Mouse (Mus musculus) embryo, embryonic 9.5 days (tissue): ENCODE results near the gene Mccc1.
A peak's percentile ranks its signal among the peaks of the same experiment; 100 is the strongest.

Experiments used
- DNase-seq: peaks from one replicate; pipeline ENCODE4 v3.0.0-alpha.2; 2017; ENCODE audit errors: extremely low spot score

The Mccc1 gene

DNA sequence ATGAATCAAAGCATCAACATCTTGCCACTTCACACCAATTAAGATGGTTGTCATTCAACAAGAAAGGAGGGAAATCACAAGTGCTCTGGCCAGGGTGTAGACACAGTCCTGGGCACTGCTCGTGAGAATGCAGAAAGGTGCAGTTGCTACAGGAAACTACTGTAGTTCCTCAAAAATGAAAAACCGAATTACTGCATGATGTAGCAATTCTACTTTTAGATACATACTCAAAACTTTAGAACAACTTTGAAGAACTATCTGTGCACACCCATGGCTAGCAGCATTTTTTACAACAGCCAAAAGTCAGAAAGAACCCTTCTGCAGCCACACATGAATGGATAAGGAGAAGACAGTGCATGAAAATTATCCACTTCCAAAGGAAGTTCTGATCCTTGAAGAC lies 34.0 kb downstream of the Mccc1 start:
- DNase-seq: no peak

- DNase-seq: no peak
Measured at GRCm38 (mm10) chr3:35964928-35965327, 35.5 kb downstream of the Mccc1 start.

DNA sequence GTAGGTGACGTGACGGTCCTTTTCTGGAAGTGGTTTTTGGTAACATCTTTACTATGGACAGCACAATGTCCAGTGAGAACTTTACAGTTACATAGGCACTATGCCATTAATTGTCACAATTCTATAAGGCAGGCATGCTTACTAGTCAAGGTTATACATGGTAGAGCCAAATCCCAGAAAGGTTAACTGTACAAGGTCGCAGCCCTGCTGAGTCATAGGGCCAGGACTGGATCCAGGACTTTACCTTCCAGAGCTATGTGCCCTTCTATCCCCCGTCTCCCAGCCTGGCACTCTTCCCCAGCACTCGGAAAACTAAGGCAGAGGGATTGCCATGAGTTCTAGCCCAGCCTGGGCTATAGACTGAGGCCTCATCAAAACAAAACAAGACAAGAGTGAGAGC lies 36.6 kb downstream of the Mccc1 start:
- DNase-seq: no peak

GRCm38 (mm10) chr3:35963401-35963800 lies 37.1 kb downstream of the Mccc1 start:
- no peak for DNase-seq

DNA sequence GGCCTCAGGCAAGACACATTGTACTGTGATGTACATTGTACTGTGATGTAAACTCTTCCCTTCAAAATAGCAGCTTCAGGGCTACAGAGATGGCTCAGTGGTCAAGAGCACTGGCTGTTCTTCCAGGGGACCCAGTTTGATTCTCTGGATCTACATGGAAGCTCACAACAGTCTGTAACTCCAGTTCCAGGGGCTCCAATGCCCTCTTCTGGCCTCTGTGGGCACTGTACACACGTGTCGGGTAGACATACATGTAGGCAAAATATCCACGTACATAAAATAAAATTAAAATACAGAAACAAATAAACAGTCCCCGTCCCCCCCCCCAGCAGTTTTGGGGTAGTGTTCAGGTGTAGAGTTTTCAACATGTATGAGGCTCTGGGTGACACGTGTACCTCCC lies 37.5 kb downstream of the Mccc1 start:
- no peak for DNase-seq

DNA sequence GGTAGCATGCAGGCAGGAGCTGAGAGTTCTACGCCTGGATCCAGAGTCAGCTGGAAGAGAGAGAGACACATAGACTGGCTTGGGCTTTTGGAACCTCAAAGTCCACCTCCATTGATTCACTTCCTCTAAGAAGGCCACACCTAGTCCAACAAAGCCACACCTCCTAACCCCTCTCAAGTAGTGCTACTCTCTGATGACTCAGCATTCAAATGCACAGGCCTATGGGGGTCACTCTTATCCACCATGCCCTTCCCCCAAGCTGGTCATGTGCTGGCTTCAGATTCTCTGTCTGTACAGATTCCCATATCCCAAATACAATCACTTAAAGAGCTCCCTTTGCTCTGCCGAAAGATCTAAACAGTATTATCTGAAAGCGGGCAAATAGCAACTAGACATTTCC lies 43.2 kb downstream of the Mccc1 start:
- no peak for DNase-seq

- DNase-seq: no peak
Measured at GRCm38 (mm10) chr3:35954901-35955575, 45.4 kb downstream of the Mccc1 start.

DNA sequence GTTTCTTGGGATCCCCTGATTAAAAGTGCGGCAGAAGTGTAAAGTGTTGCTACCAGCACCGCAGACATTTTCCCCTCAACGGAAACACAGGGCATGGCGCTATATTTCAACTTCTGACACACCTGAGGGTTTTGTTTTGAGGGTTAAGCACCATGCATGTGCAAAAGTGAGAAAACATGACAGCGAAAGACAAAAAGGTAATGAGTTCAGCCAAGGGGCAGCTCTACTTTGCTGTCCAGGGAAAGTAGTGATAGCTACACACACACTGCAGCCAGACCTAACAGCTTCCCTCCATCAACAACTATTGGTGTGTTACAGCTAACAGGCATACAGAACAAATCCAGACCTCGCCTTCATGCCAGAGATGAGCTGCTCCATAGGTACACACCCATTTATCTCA lies 46.7 kb downstream of the Mccc1 start:
- DNase-seq: no peak

- DNase-seq: no peak
Measured at GRCm38 (mm10) chr3:35953184-35953583, 47.3 kb downstream of the Mccc1 start.

GRCm38 (mm10) chr3:35948197-35948596 lies 52.3 kb downstream of the Mccc1 start:
- no peak for DNase-seq

- no peak for DNase-seq
Measured at GRCm38 (mm10) chr3:35940520-35941135, 59.9 kb downstream of the Mccc1 start.

DNA sequence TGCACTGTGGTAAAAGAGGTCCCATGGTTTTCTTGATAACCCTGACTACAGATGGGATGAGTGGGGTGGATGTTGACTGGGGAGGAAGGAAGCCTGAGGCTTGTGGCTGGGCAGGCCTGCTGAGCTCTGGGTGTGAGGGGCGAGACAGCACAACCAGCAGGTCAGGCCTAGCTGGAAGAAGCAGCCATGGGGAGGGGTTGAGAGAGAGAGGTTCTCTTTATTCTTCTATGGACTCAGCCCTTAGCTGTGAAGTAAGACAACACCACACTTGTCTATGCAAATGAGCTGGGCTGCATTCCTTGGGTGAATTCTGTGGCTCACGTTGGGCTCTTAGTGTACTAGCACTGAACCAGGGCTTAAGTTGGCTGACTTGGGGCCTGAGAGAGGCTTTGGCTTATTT lies 60.4 kb downstream of the Mccc1 start:
- no peak for DNase-seq

DNA sequence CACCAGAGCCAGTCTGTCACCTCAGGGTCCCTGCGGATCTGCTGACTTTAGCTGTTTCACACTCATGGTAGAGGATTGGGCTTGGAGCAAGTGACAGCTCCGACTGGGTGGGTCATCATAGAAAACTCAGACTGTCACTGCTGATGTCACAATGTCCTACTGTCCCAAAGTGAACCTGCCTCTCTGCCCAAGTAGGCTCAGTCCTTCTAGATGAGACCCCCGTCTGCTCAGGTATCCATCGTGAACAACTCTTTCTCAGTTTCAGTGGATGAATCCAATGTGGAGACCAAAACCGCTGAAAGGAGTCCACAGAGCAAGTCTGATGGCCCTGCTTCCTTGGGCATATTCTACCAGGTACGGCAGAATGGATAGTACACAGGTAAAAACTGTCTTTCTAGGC lies 63.1 kb downstream of the Mccc1 start, which contains the start of gene Dcun1d1:
Gene Dcun1d1, minus strand, starts transcription at position 101 of the 400 bp plus-strand sequence.
- DNase-seq: no peak

DNA sequence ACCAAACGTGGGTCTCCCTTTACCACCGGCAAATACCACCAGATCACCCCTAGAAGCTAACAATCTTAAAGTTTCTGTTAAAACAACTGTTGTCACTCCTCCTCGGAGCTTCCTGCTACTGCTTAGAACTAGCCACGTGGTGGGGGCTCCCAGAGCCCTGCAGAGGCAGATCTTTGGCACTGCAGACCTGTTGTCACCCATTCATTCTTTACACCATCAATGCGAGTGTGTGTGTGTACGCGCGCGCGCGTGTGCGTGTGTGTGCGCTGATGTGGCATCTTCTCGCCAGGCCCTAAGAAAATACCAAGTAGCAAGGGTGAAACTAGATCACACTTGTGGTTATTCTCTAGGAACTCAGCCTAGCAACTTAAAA lies 67.1 kb downstream of the Mccc1 start:
- DNase-seq: peak; percentile 59

DNA sequence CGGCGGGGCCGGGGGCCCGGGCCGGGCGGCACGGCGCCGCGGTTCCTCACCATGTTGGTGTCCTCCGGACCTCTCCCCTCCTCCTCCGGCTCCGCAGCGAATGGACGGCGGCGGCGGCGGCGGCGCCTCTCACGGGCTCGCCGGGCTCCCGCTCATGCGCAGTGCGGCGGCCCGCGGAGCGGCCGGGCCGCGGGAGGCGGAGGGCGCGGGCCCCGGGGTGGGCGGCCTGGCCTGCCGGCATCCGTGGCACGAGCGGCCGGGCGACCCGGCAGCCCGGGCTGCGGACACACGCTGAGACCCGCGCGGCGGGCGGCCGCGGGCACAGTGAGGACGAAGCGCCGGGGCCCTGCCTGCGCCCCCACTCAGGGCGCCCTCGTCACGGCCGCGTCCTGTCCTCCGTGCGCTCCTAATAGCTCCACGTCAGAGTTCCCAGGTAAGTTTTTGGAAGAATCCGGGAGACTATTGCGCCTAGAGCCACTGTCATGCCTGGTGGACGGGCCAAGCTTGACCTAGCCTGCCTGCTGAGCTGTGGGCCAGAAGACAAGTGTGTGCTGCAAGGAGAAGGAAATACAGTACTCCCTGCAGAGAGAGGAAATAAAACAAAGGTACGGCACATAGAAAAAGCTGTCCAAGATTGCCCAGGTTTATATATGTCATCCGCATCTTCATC lies 67.6 kb downstream of the Mccc1 start:
- peak; percentile 83 for DNase-seq

DNA sequence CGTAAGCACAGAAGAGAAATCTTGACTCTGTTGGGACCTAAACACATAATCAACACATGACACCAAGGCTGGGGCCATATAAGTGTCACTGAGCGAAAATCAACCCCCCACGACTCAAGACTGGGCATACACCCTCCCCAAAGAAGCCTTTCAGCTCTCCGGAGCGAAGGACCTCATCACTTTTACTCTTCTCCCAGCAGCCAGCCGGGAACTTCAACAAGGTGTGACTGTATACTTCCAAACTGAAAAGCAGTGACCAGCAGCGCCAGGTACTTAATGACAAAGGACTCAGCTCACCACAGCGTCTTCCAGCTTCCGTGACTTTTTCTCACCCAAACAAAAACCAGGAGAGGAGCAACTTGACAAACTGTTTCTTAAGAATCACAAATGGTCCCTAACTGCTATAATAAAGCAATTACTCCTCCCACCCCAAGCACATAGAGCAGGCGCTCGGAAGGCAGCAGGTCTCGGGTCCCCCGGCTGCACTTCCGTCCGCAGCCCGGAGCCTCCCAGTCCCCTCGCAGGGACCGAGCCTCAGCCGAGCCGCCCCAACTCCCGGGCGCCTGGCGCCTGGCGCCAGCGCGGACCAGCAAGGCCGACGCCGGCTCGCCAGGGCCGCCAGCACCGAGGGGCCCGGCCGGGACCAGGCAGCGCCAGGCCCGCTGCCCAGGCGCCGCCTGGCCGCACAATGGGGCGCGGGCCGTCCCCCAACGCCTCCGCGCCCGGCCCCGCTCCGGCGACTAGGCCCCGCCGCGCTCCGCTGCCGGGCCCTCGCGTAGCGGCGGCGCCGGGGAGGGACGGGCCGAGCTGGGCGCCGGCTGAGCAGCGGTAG lies 68.4 kb downstream of the Mccc1 start:
- peak; percentile 69 for DNase-seq

GRCm38 (mm10) chr3:35931359-35931758 lies 69.1 kb downstream of the Mccc1 start:
- DNase-seq: no peak

GRCm38 (mm10) chr3:35929831-35930230 lies 70.6 kb downstream of the Mccc1 start:
- no peak for DNase-seq

- DNase-seq: no peak
Measured at GRCm38 (mm10) chr3:35929406-35929805, 71.1 kb downstream of the Mccc1 start.

DNA sequence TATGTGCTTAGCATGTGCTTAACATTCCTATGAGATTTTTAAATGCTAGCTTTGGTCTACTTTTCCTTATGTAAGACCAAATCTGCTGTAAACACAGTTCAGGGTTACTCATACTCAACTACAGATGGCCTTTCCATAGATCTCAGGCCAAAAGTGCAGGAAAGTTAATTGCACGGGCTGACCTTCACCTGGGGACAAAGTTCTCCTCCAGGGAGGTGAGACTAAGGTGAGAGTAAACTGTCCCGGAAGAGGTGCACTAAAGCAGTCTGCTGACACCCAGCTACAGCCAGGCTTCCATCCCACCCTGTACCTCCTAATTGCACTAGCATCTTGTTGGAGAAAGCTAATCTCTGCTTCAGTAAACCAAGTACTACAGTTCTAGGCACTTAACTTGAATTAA lies 74.6 kb downstream of the Mccc1 start:
- no peak for DNase-seq

DNA sequence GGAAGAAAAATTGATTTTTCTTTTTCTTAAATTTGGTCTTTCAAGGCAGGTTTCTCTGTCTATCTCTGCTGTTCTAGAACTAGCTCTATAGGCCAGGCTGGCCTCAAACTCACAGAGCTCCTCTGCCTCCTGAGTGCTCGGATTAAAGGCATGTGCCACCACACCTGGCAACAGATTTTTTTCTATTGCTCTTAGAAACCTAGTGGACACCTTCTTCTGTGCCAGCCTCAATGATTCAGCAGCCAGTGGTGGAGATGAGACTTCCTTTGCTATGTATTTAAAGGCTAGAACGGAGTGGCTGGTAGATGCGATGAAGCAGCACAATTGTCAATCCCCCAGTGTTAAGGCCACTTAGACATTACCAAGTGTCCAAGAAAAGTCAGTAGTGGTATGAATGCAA lies 76.5 kb downstream of the Mccc1 start:
- no peak for DNase-seq

DNA sequence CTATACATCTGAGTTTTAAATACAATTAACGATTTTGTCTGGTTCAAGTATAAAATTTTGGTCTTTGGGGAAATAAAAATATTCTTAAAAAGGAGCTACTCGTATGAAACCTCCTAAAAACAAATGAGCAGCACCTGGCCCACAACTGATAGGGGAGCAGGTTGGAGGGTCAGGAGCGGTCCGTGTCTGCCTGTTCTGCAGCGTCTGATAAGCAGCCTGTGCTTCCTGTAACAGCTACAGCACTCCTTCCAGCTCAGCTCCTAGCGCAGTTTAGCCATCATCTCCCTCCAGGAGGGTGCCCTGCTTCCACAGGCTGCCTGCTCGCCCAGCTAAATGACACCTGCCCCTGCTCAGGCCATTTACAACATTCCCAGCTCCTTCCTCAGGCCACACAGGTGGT lies 77.0 kb downstream of the Mccc1 start:
- no peak for DNase-seq
